28 mouse cellular contexts compared by ENCODE assay signal in genomic region chr2:124397304-124397703, GRCm38 (mm10).
DNase-seq lines count a peak whose midpoint lies in the region; ATAC-seq lines count a peak whose summit lies in the region.
"Had no signal": no experiment of that assay in that cellular context is flagged by ENCODE, and none has a peak within 500 bp of the region (broad histone marks: within the 10 kb centered on the region; RNA-seq: fewer than 3 reads in every experiment).

No protein-coding gene starts in this region.

- WGBS in intestine, embryonic 16.5 days = 87% methylated on average over 5 of the region's 5 CpGs
- 81% methylated on average over 5 of the region's 5 CpGs for WGBS in intestine, embryonic 15.5 days

- H3K36me3 ChIP-seq in intestine, embryonic 16.5 days (ENCODE audit: control insufficient read depth, insufficient read depth, low read length) = no peaks in the 10 kb centered on the region
- H3K36me3 ChIP-seq in intestine, embryonic 15.5 days = no peaks in the 10 kb centered on the region
- H3K36me3 ChIP-seq: embryonic facial prominence, embryonic 13.5 days; embryonic facial prominence, embryonic 15.5 days; forebrain, embryonic 10.5 days; forebrain, embryonic 12.5 days; G1E had no signal

- no peak overlapping the region for H3K9ac ChIP-seq in intestine, embryonic 16.5 days (ENCODE audit: low read depth, low read length)
- H3K9ac ChIP-seq in intestine, embryonic 15.5 days = no peak overlapping the region
- H3K9ac ChIP-seq: embryonic facial prominence, embryonic 13.5 days; embryonic facial prominence, embryonic 15.5 days; forebrain, embryonic 12.5 days had no signal

- H3K4me2 ChIP-seq in intestine, embryonic 16.5 days (ENCODE audit: low read depth, low read length) = no peak overlapping the region
- H3K4me2 ChIP-seq in intestine, embryonic 15.5 days (replicated peaks) = no peak overlapping the region
- H3K4me2 ChIP-seq: embryonic facial prominence, embryonic 13.5 days; embryonic facial prominence, embryonic 15.5 days; forebrain, embryonic 12.5 days had no signal

- no peaks in the 10 kb centered on the region for H3K27me3 ChIP-seq in intestine, embryonic 16.5 days (replicated peaks; ENCODE audit: control insufficient read depth, insufficient read depth, low read length)
- H3K27me3 ChIP-seq in intestine, embryonic 15.5 days (replicated peaks) = no peaks in the 10 kb centered on the region
- H3K27me3 ChIP-seq: CH12.LX; embryonic facial prominence, embryonic 13.5 days; embryonic facial prominence, embryonic 15.5 days; forebrain, embryonic 12.5 days; Patski had no signal

- no peak overlapping the region for H3K4me3 ChIP-seq in intestine, embryonic 16.5 days (ENCODE audit: low read length)
- no peak overlapping the region for H3K4me3 ChIP-seq in intestine, embryonic 15.5 days (replicated peaks)
- H3K4me3 ChIP-seq: embryonic facial prominence, embryonic 13.5 days; embryonic facial prominence, embryonic 15.5 days; erythroblast, embryonic 14.5 days; forebrain, embryonic 10.5 days; forebrain, embryonic 12.5 days had no signal

- peak; percentile 67 for ATAC-seq in intestine, embryonic 16.5 days
- ATAC-seq in intestine, embryonic 15.5 days = no peak
- ATAC-seq in megakaryocyte, adult 5-6 weeks (ENCODE audit: poor library complexity, severe bottlenecking) = peak; percentile 49
- ATAC-seq: activated CD4-positive, CD25-positive, alpha-beta regulatory T cell, adult 4 months; CD4-positive, CD25-positive, alpha-beta regulatory T cell, adult 4 months; forebrain, embryonic 14.5 days; forebrain, embryonic 16.5 days; Patski had no signal

- H3K27ac ChIP-seq in intestine, embryonic 16.5 days (ENCODE audit: low read length) = no peak overlapping the region
- no peak overlapping the region for H3K27ac ChIP-seq in intestine, embryonic 15.5 days
- H3K27ac ChIP-seq: embryonic facial prominence, embryonic 13.5 days; embryonic facial prominence, embryonic 15.5 days; forebrain, embryonic 10.5 days; forebrain, embryonic 12.5 days had no signal

- H3K9me3 ChIP-seq in intestine, embryonic 16.5 days (ENCODE audit: control insufficient read depth, low read length) = no peaks in the 10 kb centered on the region
- no peaks in the 10 kb centered on the region for H3K9me3 ChIP-seq in intestine, embryonic 15.5 days
- H3K9me3 ChIP-seq: embryonic facial prominence, embryonic 13.5 days; embryonic facial prominence, embryonic 15.5 days; forebrain, embryonic 10.5 days; forebrain, embryonic 12.5 days had no signal

- H3K4me1 ChIP-seq in intestine, embryonic 16.5 days (ENCODE audit: control insufficient read depth, insufficient read depth, low read length) = no peaks in the 10 kb centered on the region
- H3K4me1 ChIP-seq in intestine, embryonic 15.5 days (replicated peaks) = no peaks in the 10 kb centered on the region
- H3K4me1 ChIP-seq: embryonic facial prominence, embryonic 15.5 days; forebrain, embryonic 10.5 days; forebrain, embryonic 12.5 days had no signal

- DNase-seq in thymus, postnatal 14 days = no peak
- DNase-seq in yolk sac, embryonic 10.5 days (ENCODE audit: low spot score) = no peak
- DNase-seq: adrenal gland, adult 8-10 months; adrenal gland, postnatal 14 days; adrenal gland, postnatal 36 days; B cell, adult 2 months; cerebellum, adult 11 months; cerebellum, adult 18-20 months; cerebellum, adult 8-10 months; cerebellum, adult 9-11 months; cerebellum, postnatal 14 days; cerebellum, postnatal 36 days; embryo, embryonic 11 days had no signal
